Mouse (Mus musculus) lung, adult 2 months (tissue): ENCODE measurements around the gene Rab3b.

Experiments
- CTCF ChIP-seq: fragments of 200-500 bp; IDR thresholded peaks from 2 replicates; pipeline ENCODE4 v1.5.1; 2011; ENCODE audit warnings: mild to moderate bottlenecking, low read length, control low read depth; ENCODE audit not compliant: insufficient read depth
- POLR2A ChIP-seq: fragments of 200-500 bp; IDR thresholded peaks from 2 replicates; pipeline ENCODE4 v1.6.1; 2011; ENCODE audit warnings: low read depth, mild to moderate bottlenecking, control low read depth, low read length, borderline replicate concordance; ENCODE audit errors: extremely low read depth

DNA sequence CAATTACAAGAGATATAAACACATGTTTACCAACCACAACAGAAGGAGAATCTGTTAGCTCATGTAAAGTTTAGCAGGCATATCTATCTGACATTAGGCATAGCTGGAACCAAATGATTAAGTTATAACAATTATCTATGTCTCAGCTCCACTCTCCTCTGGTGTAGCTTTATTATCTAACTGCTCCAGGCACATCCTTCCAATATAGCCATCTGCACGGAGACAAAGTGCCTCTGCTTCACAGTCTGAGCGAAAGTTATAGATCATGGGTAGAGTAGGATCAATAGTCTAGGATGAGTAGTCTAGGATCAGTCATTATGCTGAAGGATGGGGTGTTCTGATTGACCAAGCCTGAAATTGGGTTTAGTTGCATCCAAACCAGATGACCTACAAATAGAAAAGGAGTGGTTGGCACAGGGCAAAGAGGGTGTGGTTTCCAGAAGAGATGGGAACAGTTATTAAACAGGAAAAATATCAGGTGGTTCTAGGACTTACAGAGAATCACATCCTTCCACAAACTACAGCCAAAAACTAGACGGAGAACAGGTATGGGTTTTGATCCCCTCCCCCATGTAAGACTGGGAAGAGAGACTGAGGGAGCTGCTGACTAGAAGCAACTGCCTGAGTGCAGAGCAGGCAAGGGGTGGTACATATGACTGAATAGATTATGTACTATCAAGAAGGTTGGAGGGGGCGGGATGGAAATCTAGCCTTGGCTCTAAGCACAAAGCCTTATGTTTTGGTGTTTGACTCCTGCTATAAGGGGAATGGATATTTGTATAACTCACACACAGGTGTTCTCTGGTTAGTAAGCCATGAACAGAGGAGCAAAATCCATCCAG, 82.0 kb downstream of the Rab3b start:
- TF ChIP-seq CTCF (no peak), POLR2A (no peak)
